Mouse (Mus musculus): ENCODE measurements around the gene Gm49373. TPM values are rescaled to one million over a fixed set of nuclear protein-coding genes. Genes with fewer than 3 reads are reported as not detected.

Gm49373 gene
- polyA plus RNA-seq, 1 experiment from 2014 or later, result 0.56 TPM

- 20% methylated on average over 15 of the region's 15 CpGs for WGBS (ENCODE audit: insufficient replicate concordance)
- no peaks in the 10 kb centered on the region for H3K27me3 ChIP-seq
- no peaks in the 10 kb centered on the region for H3K9me3 ChIP-seq (replicated peaks)
- H3K9ac ChIP-seq, result peak overlapping the region; percentile 53
- H3K36me3 ChIP-seq, result peaks cover 21% of the 10 kb centered on the region; the same call in 1 of the 2 replicates
- peak overlapping the region; percentile 28 for H3K4me3 ChIP-seq (replicated peaks)
- DNase-seq (no peak), ATAC-seq (ENCODE audit: low read depth) (no peak)
- H3K27ac ChIP-seq, result peak overlapping the region; percentile 50; the same call in 1 of the 2 replicates
- H3K4me2 ChIP-seq, result peak overlapping the region; percentile 46
- H3K4me1 ChIP-seq (replicated peaks), result peaks cover 63% of the 10 kb centered on the region
Measured at GRCm38 (mm10) chr9:21100447-21101161, 27.7 kb upstream of the Gm49373 start.

GRCm38 (mm10) chr9:21097793-21098192, 24.9 kb upstream of the Gm49373 start:
- H3K4me2 ChIP-seq, result no peak overlapping the region
- H3K9me3 ChIP-seq (replicated peaks), result no peaks in the 10 kb centered on the region
- H3K27ac ChIP-seq, result peak overlapping the region; percentile 5; the same call in 1 of the 2 replicates
- H3K36me3 ChIP-seq, result peaks cover 15% of the 10 kb centered on the region; the same call in 1 of the 2 replicates
- ATAC-seq (ENCODE audit: low read depth) (no peak), DNase-seq (no peak)
- H3K4me1 ChIP-seq (replicated peaks), result peaks cover 48% of the 10 kb centered on the region
- H3K27me3 ChIP-seq, result no peaks in the 10 kb centered on the region
- H3K4me3 ChIP-seq (replicated peaks), result no peak overlapping the region
- no peak overlapping the region for H3K9ac ChIP-seq
- WGBS (ENCODE audit: insufficient replicate concordance), result 35% methylated on average over 8 of the region's 8 CpGs

GRCm38 (mm10) chr9:21095958-21096357, 23.1 kb upstream of the Gm49373 start:
- 91% methylated on average over 4 of the region's 4 CpGs for WGBS (ENCODE audit: insufficient replicate concordance)
- Histone ChIP-seq H3K9ac (no peak overlapping the region), H3K4me1 (replicated peaks) (peaks cover 50% of the 10 kb centered on the region), H3K4me2 (no peak overlapping the region), H3K4me3 (replicated peaks) (no peak overlapping the region), H3K9me3 (replicated peaks) (no peaks in the 10 kb centered on the region), H3K36me3 (peaks cover 5% of the 10 kb centered on the region; the same call in 1 of the 2 replicates), H3K27me3 (no peaks in the 10 kb centered on the region), H3K27ac (no peak overlapping the region)
- ATAC-seq (ENCODE audit: low read depth) (no peak), DNase-seq (no peak)

GRCm38 (mm10) chr9:21093423-21093822, 20.5 kb upstream of the Gm49373 start:
- ATAC-seq (ENCODE audit: low read depth) (no peak), DNase-seq (no peak)
- 89% methylated on average over 9 of the region's 9 CpGs for WGBS (ENCODE audit: insufficient replicate concordance)
- Histone ChIP-seq H3K27ac (no peak overlapping the region), H3K4me2 (no peak overlapping the region), H3K36me3 (peaks cover 29% of the 10 kb centered on the region), H3K4me3 (replicated peaks) (no peak overlapping the region), H3K9me3 (replicated peaks) (no peaks in the 10 kb centered on the region), H3K27me3 (no peaks in the 10 kb centered on the region), H3K9ac (peak overlapping the region; percentile 13; the same call in 1 of the 2 replicates), H3K4me1 (replicated peaks) (peaks cover 54% of the 10 kb centered on the region)

GRCm38 (mm10) chr9:21091707-21092320, 18.9 kb upstream of the Gm49373 start, which contains the start of the genes Gm38431 and Raver1:
Gene Gm38431, minus strand, starts transcription at chr9:21091997.
Gene Raver1, minus strand, starts transcription at chr9:21092008.
- WGBS (ENCODE audit: insufficient replicate concordance), result under 1% methylated on average over 54 of the region's 54 CpGs
- no peaks in the 10 kb centered on the region for H3K27me3 ChIP-seq
- peak within 1 kb of the TSS; percentile 74 for H3K4me3 ChIP-seq (replicated peaks)
- peak within 1 kb of the TSS; percentile 92 for H3K4me2 ChIP-seq
- peak within 1 kb of the TSS; percentile 80 for H3K9ac ChIP-seq
- H3K9me3 ChIP-seq (replicated peaks), result no peaks in the 10 kb centered on the region
- H3K36me3 ChIP-seq, result peaks cover 45% of the 10 kb centered on the region
- ATAC-seq (ENCODE audit: low read depth), result peak; percentile 99
- H3K4me1 ChIP-seq (replicated peaks), result peaks cover 49% of the 10 kb centered on the region
- H3K27ac ChIP-seq, result peak within 1 kb of the TSS; percentile 87
- DNase-seq, result peak; percentile 98

GRCm38 (mm10) chr9:21090972-21091706, 18.2 kb upstream of the Gm49373 start:
- H3K9ac ChIP-seq, result peak overlapping the region; percentile 80
- H3K9me3 ChIP-seq (replicated peaks), result no peaks in the 10 kb centered on the region
- DNase-seq (peak; percentile 29), ATAC-seq (ENCODE audit: low read depth) (peak; percentile 2)
- H3K27ac ChIP-seq, result peak overlapping the region; percentile 87
- WGBS (ENCODE audit: insufficient replicate concordance), result 2% methylated on average over 24 of the region's 24 CpGs
- H3K4me2 ChIP-seq, result peak overlapping the region; percentile 92
- peak overlapping the region; percentile 74 for H3K4me3 ChIP-seq (replicated peaks)
- no peaks in the 10 kb centered on the region for H3K27me3 ChIP-seq
- peaks cover 52% of the 10 kb centered on the region for H3K36me3 ChIP-seq
- H3K4me1 ChIP-seq (replicated peaks), result peaks cover 49% of the 10 kb centered on the region

- peak overlapping the region; percentile 80 for H3K9ac ChIP-seq
- no peaks in the 10 kb centered on the region for H3K9me3 ChIP-seq (replicated peaks)
- peak overlapping the region; percentile 87 for H3K27ac ChIP-seq
- peaks cover 58% of the 10 kb centered on the region for H3K36me3 ChIP-seq
- peak overlapping the region; percentile 92 for H3K4me2 ChIP-seq
- peak overlapping the region; percentile 74 for H3K4me3 ChIP-seq (replicated peaks)
- no peaks in the 10 kb centered on the region for H3K27me3 ChIP-seq
- WGBS (ENCODE audit: insufficient replicate concordance), result 82% methylated on average over 1 of the region's 1 CpGs
- DNase-seq (no peak), ATAC-seq (ENCODE audit: low read depth) (no peak)
- peaks cover 50% of the 10 kb centered on the region for H3K4me1 ChIP-seq (replicated peaks)
Measured at GRCm38 (mm10) chr9:21090537-21090936, 17.6 kb upstream of the Gm49373 start.

- Histone ChIP-seq H3K36me3 (peaks cover 96% of the 10 kb centered on the region), H3K9me3 (replicated peaks) (no peaks in the 10 kb centered on the region), H3K4me3 (replicated peaks) (no peak overlapping the region), H3K4me2 (no peak overlapping the region), H3K9ac (no peak overlapping the region), H3K4me1 (replicated peaks) (peaks cover 39% of the 10 kb centered on the region), H3K27ac (no peak overlapping the region), H3K27me3 (no peaks in the 10 kb centered on the region)
- WGBS (ENCODE audit: insufficient replicate concordance), result 45% methylated on average over 3 of the region's 3 CpGs
- ATAC-seq (ENCODE audit: low read depth) (peak; percentile 57; the same call in 1 of the 2 replicates), DNase-seq (no peak)
Measured at GRCm38 (mm10) chr9:21083324-21083723, 10.4 kb upstream of the Gm49373 start.

- Histone ChIP-seq H3K4me2 (no peak overlapping the region), H3K9me3 (replicated peaks) (no peaks in the 10 kb centered on the region), H3K27ac (no peak overlapping the region), H3K27me3 (no peaks in the 10 kb centered on the region), H3K4me3 (replicated peaks) (no peak overlapping the region), H3K36me3 (peaks cover 96% of the 10 kb centered on the region), H3K9ac (no peak overlapping the region), H3K4me1 (replicated peaks) (peaks cover 32% of the 10 kb centered on the region)
- ATAC-seq (ENCODE audit: low read depth) (no peak), DNase-seq (no peak)
- 87% methylated on average over 9 of the region's 9 CpGs for WGBS (ENCODE audit: insufficient replicate concordance)
Measured at GRCm38 (mm10) chr9:21081127-21081526, 8.2 kb upstream of the Gm49373 start.

- Histone ChIP-seq H3K4me1 (replicated peaks) (peaks cover 34% of the 10 kb centered on the region), H3K9ac (no peak overlapping the region), H3K27ac (no peak overlapping the region), H3K4me2 (no peak overlapping the region), H3K4me3 (replicated peaks) (no peak overlapping the region), H3K9me3 (replicated peaks) (no peaks in the 10 kb centered on the region), H3K36me3 (peaks cover 75% of the 10 kb centered on the region), H3K27me3 (no peaks in the 10 kb centered on the region)
- 84% methylated on average over 3 of the region's 3 CpGs for WGBS (ENCODE audit: insufficient replicate concordance)
- ATAC-seq (ENCODE audit: low read depth), result no peak
- DNase-seq, result no peak
Measured at GRCm38 (mm10) chr9:21075625-21076024, 2.7 kb upstream of the Gm49373 start.

- Histone ChIP-seq H3K36me3 (peaks cover 66% of the 10 kb centered on the region), H3K9me3 (replicated peaks) (no peaks in the 10 kb centered on the region), H3K4me3 (replicated peaks) (no peak overlapping the region), H3K4me2 (peak overlapping the region; percentile 92), H3K4me1 (replicated peaks) (peaks cover 37% of the 10 kb centered on the region), H3K27me3 (no peaks in the 10 kb centered on the region), H3K27ac (peak overlapping the region; percentile 62; the same call in 1 of the 2 replicates), H3K9ac (peak overlapping the region; percentile 26; the same call in 1 of the 2 replicates)
- ATAC-seq (ENCODE audit: low read depth), result no peak
- 73% methylated on average over 1 of the region's 1 CpGs for WGBS (ENCODE audit: insufficient replicate concordance)
- DNase-seq, result no peak
Measured at GRCm38 (mm10) chr9:21074173-21074572, 1.3 kb upstream of the Gm49373 start.
